8 mouse cellular contexts compared by ENCODE assay signal in genomic region chr12:86167075-86167474, GRCm38 (mm10).
DNase-seq lines count a peak whose midpoint lies in the region; ATAC-seq and TF ChIP-seq lines count a peak whose summit lies in the region.

No protein-coding gene starts in this region.

- H3K9ac ChIP-seq in lung, postnatal 0 days (replicated peaks; ENCODE audit: low read depth), result no peak overlapping the region
- no peak overlapping the region for H3K9ac ChIP-seq in embryonic facial prominence, embryonic 14.5 days (ENCODE audit: low read depth, low read length)

- no peaks in the 10 kb centered on the region for H3K27me3 ChIP-seq in lung, postnatal 0 days (replicated peaks; ENCODE audit: insufficient read depth, low read length)
- H3K27me3 ChIP-seq in embryonic facial prominence, embryonic 14.5 days (replicated peaks; ENCODE audit: control insufficient read depth, insufficient read depth, low read length), result no peaks in the 10 kb centered on the region

- no peak overlapping the region for H3K27ac ChIP-seq in lung, postnatal 0 days (ENCODE audit: low read length)
- peak overlapping the region; percentile 33; the same call in 1 of the 2 replicates for H3K27ac ChIP-seq in embryonic facial prominence, embryonic 14.5 days (replicated peaks; ENCODE audit: low read depth, low read length)

- intact Hi-C loops in heart, postnatal 25 days (cut with DNase I), result no loop called here

- no peaks in the 10 kb centered on the region for H3K4me1 ChIP-seq in lung, postnatal 0 days (ENCODE audit: insufficient read depth, low read depth, low read length)
- H3K4me1 ChIP-seq in embryonic facial prominence, embryonic 14.5 days (ENCODE audit: control insufficient read depth, insufficient read depth, low read length), result peaks cover 16% of the 10 kb centered on the region

- peak; percentile 28; the same call in 1 of the 2 replicates for ATAC-seq in lung, postnatal 0 days
- peak; percentile 85 for ATAC-seq in embryonic facial prominence, embryonic 14.5 days (ENCODE audit: low read depth)

- no peaks in the 10 kb centered on the region for H3K9me3 ChIP-seq in lung, postnatal 0 days (ENCODE audit: low read length)
- no peaks in the 10 kb centered on the region for H3K9me3 ChIP-seq in embryonic facial prominence, embryonic 14.5 days (ENCODE audit: control insufficient read depth, low read length)

- no peak for TF ChIP-seq EP300 in lung, postnatal 0 days (IDR thresholded peaks at IDR 0.05)

- no peak for TF ChIP-seq CTCF in lung, postnatal 0 days (IDR thresholded peaks at IDR 0.05)

- H3K36me3 ChIP-seq in lung, postnatal 0 days (ENCODE audit: insufficient read depth, low read length), result no peaks in the 10 kb centered on the region
- no peaks in the 10 kb centered on the region for H3K36me3 ChIP-seq in embryonic facial prominence, embryonic 14.5 days (ENCODE audit: control insufficient read depth, insufficient read depth, low read length)

- H3K4me3 ChIP-seq in lung, postnatal 0 days (ENCODE audit: low read depth, low read length), result no peak overlapping the region
- H3K4me3 ChIP-seq in embryonic facial prominence, embryonic 14.5 days (ENCODE audit: low read depth, low read length), result no peak overlapping the region

- WGBS in lung, postnatal 0 days, result 46% methylated on average over 9 of the region's 9 CpGs
- 22% methylated on average over 9 of the region's 9 CpGs for WGBS in embryonic facial prominence, embryonic 14.5 days

- H3K4me2 ChIP-seq in lung, postnatal 0 days (replicated peaks; ENCODE audit: low read depth, low read length), result no peak overlapping the region
- H3K4me2 ChIP-seq in embryonic facial prominence, embryonic 14.5 days (ENCODE audit: low read depth, low read length), result no peak overlapping the region

- peak; percentile 19 for DNase-seq in lung, postnatal 0 days (ENCODE audit: low spot score)
- no peak for DNase-seq in lung, postnatal 25 days (ENCODE audit: low spot score)
- peak; percentile 81 for DNase-seq in embryonic facial prominence, embryonic 14.5 days (ENCODE audit: low spot score)
- DNase-seq in heart, postnatal 25 days (ENCODE audit: low spot score), result peak; percentile 47
- DNase-seq in ovary, postnatal 36 days (ENCODE audit: low spot score), result peak; percentile 15
- no peak for DNase-seq in thymus, postnatal 4 days
- no peak for DNase-seq in thymus, postnatal 0 days (ENCODE audit: low spot score)
- no peak for DNase-seq in thymus, postnatal 25 days

Comparison
In these comparisons a context has a peak if more than half of its experiments do, and no peak if none do; other contexts are left out.
1. DNase-seq: peak in lung, postnatal 0 days (single experiment), embryonic facial prominence, embryonic 14.5 days (single experiment), heart, postnatal 25 days (single experiment) and ovary, postnatal 36 days (single experiment); none in lung, postnatal 25 days (single experiment), thymus, postnatal 4 days (single experiment), thymus, postnatal 0 days (single experiment) and thymus, postnatal 25 days (single experiment).